Comparison of ENCODE assay signal across 8 mouse cellular contexts in the genomic region with DNA sequence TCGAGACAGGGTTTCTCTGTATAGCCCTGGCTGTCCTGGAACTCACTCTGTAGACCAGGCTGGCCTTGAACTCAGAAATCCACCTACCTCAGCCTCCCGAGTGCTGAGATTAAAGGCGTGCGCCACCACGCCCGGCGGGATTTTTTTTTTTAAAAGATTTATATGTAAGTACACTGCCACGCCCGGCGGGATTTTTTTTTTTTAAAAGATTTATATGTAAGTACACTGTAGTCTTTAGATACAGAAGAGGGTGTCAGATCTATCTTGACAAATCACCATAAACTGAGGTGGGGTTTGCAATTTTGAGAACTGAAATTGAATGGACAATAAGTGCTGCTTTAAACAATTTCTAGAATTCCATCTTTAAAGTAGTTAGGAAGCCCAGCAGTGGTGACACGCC. TPM values are rescaled to one million over a fixed set of nuclear protein-coding genes. Genes with fewer than 3 reads are reported as not detected.
DNase-seq lines count a peak whose midpoint lies in the region; ATAC-seq and TF ChIP-seq lines count a peak whose summit lies in the region.

No protein-coding gene starts in this region.

- H3K27me3 ChIP-seq in erythroblast, embryonic 14.5 days (ENCODE audit: control insufficient read depth), result no peaks in the 10 kb centered on the region
- no peaks in the 10 kb centered on the region for H3K27me3 ChIP-seq in midbrain, embryonic 10.5 days (ENCODE audit: low read depth, poor library complexity, severe bottlenecking)
- no peaks in the 10 kb centered on the region for H3K27me3 ChIP-seq in midbrain, postnatal 0 days (ENCODE audit: insufficient read depth, low read length)
- H3K27me3 ChIP-seq in liver, embryonic 12.5 days (replicated peaks), result no peaks in the 10 kb centered on the region

- TF ChIP-seq CTCF in midbrain, postnatal 0 days (IDR thresholded peaks at IDR 0.05), result no peak

- peaks cover 46% of the 10 kb centered on the region for H3K36me3 ChIP-seq in erythroblast, embryonic 14.5 days (ENCODE audit: control insufficient read depth)
- peaks cover 42% of the 10 kb centered on the region for H3K36me3 ChIP-seq in midbrain, embryonic 10.5 days
- H3K36me3 ChIP-seq in midbrain, postnatal 0 days (ENCODE audit: insufficient read depth, low read length), result peaks cover 21% of the 10 kb centered on the region
- H3K36me3 ChIP-seq in liver, embryonic 12.5 days, result peaks cover 36% of the 10 kb centered on the region

- no peak for DNase-seq in midbrain, embryonic 10.5 days (ENCODE audit: low spot score)
- no peak for DNase-seq in midbrain, postnatal 0 days (ENCODE audit: low spot score)
- DNase-seq in right cerebral cortex, adult 2 months (ENCODE audit: low spot score in 2 of 2), result no peak
- no peak for DNase-seq in cerebellum, postnatal 4 days (ENCODE audit: low spot score in 2 of 2)
- no peak for DNase-seq in thymus, postnatal 10 days (ENCODE audit: low spot score in 2 of 2)

- H3K4me2 ChIP-seq in midbrain, postnatal 0 days (ENCODE audit: low read depth, low read length, poor library complexity, severe bottlenecking), result no peak overlapping the region; the same call in 1 of the 2 replicates
- peak overlapping the region; percentile 94 for H3K4me2 ChIP-seq in liver, embryonic 12.5 days

- peaks cover 65% of the 10 kb centered on the region for H3K4me1 ChIP-seq in erythroblast, embryonic 14.5 days (ENCODE audit: control insufficient read depth)
- H3K4me1 ChIP-seq in midbrain, embryonic 10.5 days, result peaks cover 43% of the 10 kb centered on the region
- peaks cover 16% of the 10 kb centered on the region for H3K4me1 ChIP-seq in midbrain, postnatal 0 days (ENCODE audit: insufficient read depth, low read length)
- H3K4me1 ChIP-seq in liver, embryonic 12.5 days, result peaks cover 59% of the 10 kb centered on the region

- WGBS in midbrain, embryonic 10.5 days, result 53% methylated on average over 11 of the region's 11 CpGs
- WGBS in midbrain, postnatal 0 days, result 52% methylated on average over 11 of the region's 11 CpGs
- WGBS in liver, embryonic 12.5 days (ENCODE audit: insufficient replicate concordance), result 24% methylated on average over 11 of the region's 11 CpGs

- no peak for ATAC-seq in erythroblast, adult 5-6 weeks (replicated peaks; ENCODE audit: low FRiP score, poor library complexity, severe bottlenecking)
- ATAC-seq in midbrain, postnatal 0 days (ENCODE audit: low FRiP score), result no peak
- no peak for ATAC-seq in liver, embryonic 12.5 days

- H3K9ac ChIP-seq in midbrain, postnatal 0 days (replicated peaks; ENCODE audit: low read length, poor library complexity, severe bottlenecking), result no peak overlapping the region
- peak overlapping the region; percentile 80 for H3K9ac ChIP-seq in liver, embryonic 12.5 days

- peak overlapping the region; percentile 93 for H3K27ac ChIP-seq in midbrain, embryonic 10.5 days (replicated peaks)
- H3K27ac ChIP-seq in midbrain, postnatal 0 days (ENCODE audit: low read depth, low read length), result no peak overlapping the region
- peak overlapping the region; percentile 84 for H3K27ac ChIP-seq in liver, embryonic 12.5 days

- H3K9me3 ChIP-seq in erythroblast, embryonic 14.5 days (ENCODE audit: control insufficient read depth, low read length), result no peaks in the 10 kb centered on the region
- H3K9me3 ChIP-seq in midbrain, embryonic 10.5 days (replicated peaks), result no peaks in the 10 kb centered on the region
- H3K9me3 ChIP-seq in midbrain, postnatal 0 days (ENCODE audit: low read length), result no peaks in the 10 kb centered on the region
- H3K9me3 ChIP-seq in liver, embryonic 12.5 days (replicated peaks), result no peaks in the 10 kb centered on the region

- H3K4me3 ChIP-seq in erythroblast, embryonic 14.5 days (replicated peaks), result peak overlapping the region; percentile 93
- peak overlapping the region; percentile 83 for H3K4me3 ChIP-seq in midbrain, embryonic 10.5 days
- no peak overlapping the region for H3K4me3 ChIP-seq in midbrain, postnatal 0 days (ENCODE audit: low read depth, low read length)
- peak overlapping the region; percentile 84 for H3K4me3 ChIP-seq in liver, embryonic 12.5 days

RNA-seq across cellular contexts. Expression of a gene that starts 0.9 kb away (rescaled TPM):
- polyA plus RNA-seq in erythroblast, embryonic 14.5 days (2012), result 0.02 and 0.03 TPM in 2 replicates
- total RNA-seq in erythroblast, adult 5-6 weeks (2015; ENCODE audit: low replicate concordance), result 0.19 and 5.0 TPM in 2 replicates
- 1.6 and 2.1 TPM in 2 replicates for total RNA-seq in erythroblast, adult 5-6 weeks (2017; ENCODE audit: low replicate concordance)
- 3.8 and 3.9 TPM in 2 replicates for polyA plus RNA-seq in midbrain, embryonic 10.5 days (2016; fragmentation: Nextera tagmentation; extraction: Ambion mirVana)
- total RNA-seq in midbrain, postnatal 0 days (2014; rRNA removed), result 7.6 and 19.0 TPM in 2 replicates
- polyA plus RNA-seq in midbrain, postnatal 0 days (2015; fragmentation: Nextera tagmentation; extraction: Ambion mirVana), result 1.4 and 2.4 TPM in 2 replicates
- 1.1 and 1.2 TPM in 2 replicates for polyA plus RNA-seq in liver, embryonic 12.5 days (2016; fragmentation: Nextera tagmentation; extraction: Ambion mirVana)

RNA-seq across cellular contexts. Expression of a gene that starts 5.1 kb away (rescaled TPM):
- polyA plus RNA-seq in erythroblast, embryonic 14.5 days (2012), result 13.1 and 13.8 TPM in 2 replicates
- 575 and 588 TPM in 2 replicates for total RNA-seq in erythroblast, adult 5-6 weeks (2015; ENCODE audit: low replicate concordance)
- total RNA-seq in erythroblast, adult 5-6 weeks (2017; ENCODE audit: low replicate concordance), result 282 and 445 TPM in 2 replicates
- polyA plus RNA-seq in midbrain, embryonic 10.5 days (2016; fragmentation: Nextera tagmentation; extraction: Ambion mirVana), result 787 and 975 TPM in 2 replicates
- 675 and 710 TPM in 2 replicates for total RNA-seq in midbrain, postnatal 0 days (2014; rRNA removed)
- 425 and 447 TPM in 2 replicates for polyA plus RNA-seq in midbrain, postnatal 0 days (2015; fragmentation: Nextera tagmentation; extraction: Ambion mirVana)
- 867 and 937 TPM in 2 replicates for polyA plus RNA-seq in liver, embryonic 12.5 days (2016; fragmentation: Nextera tagmentation; extraction: Ambion mirVana)

RNA-seq across cellular contexts. Expression of a gene that starts 5.4 kb away (rescaled TPM):
- polyA plus RNA-seq in erythroblast, embryonic 14.5 days (2012), result 1.5 and 1.6 TPM in 2 replicates
- not detected in 2 replicates for total RNA-seq in erythroblast, adult 5-6 weeks (2015; ENCODE audit: low replicate concordance)
- total RNA-seq in erythroblast, adult 5-6 weeks (2017; ENCODE audit: low replicate concordance), result not detected in 2 replicates
- polyA plus RNA-seq in midbrain, embryonic 10.5 days (2016; fragmentation: Nextera tagmentation; extraction: Ambion mirVana), result 3.9 and 4.5 TPM in 2 replicates
- 2.5 and 8.3 TPM in 2 replicates for total RNA-seq in midbrain, postnatal 0 days (2014; rRNA removed)
- 4.7 and 5.1 TPM in 2 replicates for polyA plus RNA-seq in midbrain, postnatal 0 days (2015; fragmentation: Nextera tagmentation; extraction: Ambion mirVana)
- 1.4 and 1.7 TPM in 2 replicates for polyA plus RNA-seq in liver, embryonic 12.5 days (2016; fragmentation: Nextera tagmentation; extraction: Ambion mirVana)

Comparison
In these comparisons a context has a peak if more than half of its experiments do, and no peak if none do; other contexts are left out.
1. RNA of a gene that starts 5.1 kb away (polyA plus RNA-seq): 787 to 975 TPM in midbrain, embryonic 10.5 days, 867 to 937 TPM in liver, embryonic 12.5 days and 425 to 447 TPM in midbrain, postnatal 0 days; 13.1 to 13.8 TPM in erythroblast, embryonic 14.5 days; every median in the first group is over 10 times any median in the second.